Mouse (Mus musculus): Measurements from ENCODE around the gene Kcnj15. TPM values are rescaled to one million over a fixed set of nuclear protein-coding genes. Genes with fewer than 3 reads are reported as not detected.

The Kcnj15 gene
- polyA plus RNA-seq, 1 experiment from 2014 or later: 0.20 TPM

- Histone ChIP-seq H3K36me3 (replicated peaks) (no peaks in the 10 kb centered on the region), H3K4me1 (replicated peaks) (no peaks in the 10 kb centered on the region), H3K27me3 (no peaks in the 10 kb centered on the region), H3K4me2 (no peak overlapping the region), H3K9ac (no peak overlapping the region), H3K9me3 (replicated peaks) (no peaks in the 10 kb centered on the region), H3K4me3 (replicated peaks) (no peak overlapping the region), H3K27ac (replicated peaks) (no peak overlapping the region)
- 61% methylated on average over 10 of the region's 10 CpGs for whole genome bisulfite sequencing (ENCODE audit: insufficient replicate concordance)
- no peak for ATAC-seq (ENCODE audit: insufficient read depth)
Observed at GRCm38 (mm10) chr16:95275713-95276502, 18.6 kb downstream of the Kcnj15 start.

DNA sequence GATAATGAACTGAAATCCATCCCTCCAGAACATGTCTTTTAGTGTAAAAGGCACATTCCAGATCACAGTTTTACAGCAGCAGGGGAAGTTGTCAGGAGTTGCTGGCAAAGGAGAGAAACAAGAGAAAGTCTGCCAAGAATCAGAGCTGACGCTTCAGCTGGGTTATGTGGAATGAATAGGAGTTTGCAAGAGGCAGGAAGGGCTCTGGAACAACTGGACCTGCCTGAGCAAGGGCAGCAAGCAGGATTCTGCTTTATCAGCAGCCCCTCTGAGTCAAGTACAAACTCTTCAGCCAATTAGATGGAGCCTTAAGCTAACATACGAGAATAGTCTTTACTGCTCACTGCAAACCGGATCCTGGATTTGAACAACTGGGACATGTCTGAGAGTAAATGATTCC, 21.7 kb downstream of the Kcnj15 start:
- no peak for ATAC-seq (ENCODE audit: insufficient read depth)
- Histone ChIP-seq H3K36me3 (replicated peaks) (no peaks in the 10 kb centered on the region), H3K4me2 (no peak overlapping the region), H3K4me1 (replicated peaks) (no peaks in the 10 kb centered on the region), H3K9me3 (replicated peaks) (no peaks in the 10 kb centered on the region), H3K27ac (replicated peaks) (no peak overlapping the region), H3K9ac (no peak overlapping the region), H3K4me3 (replicated peaks) (no peak overlapping the region), H3K27me3 (no peaks in the 10 kb centered on the region)
- WGBS (ENCODE audit: insufficient replicate concordance): 60% methylated on average over 3 of the region's 3 CpGs

GRCm38 (mm10) chr16:95280338-95280737, 23.0 kb downstream of the Kcnj15 start:
- H3K9ac ChIP-seq: no peak overlapping the region
- no peak for ATAC-seq (ENCODE audit: insufficient read depth)
- 83% methylated on average over 3 of the region's 3 CpGs for WGBS (ENCODE audit: insufficient replicate concordance)

DNA sequence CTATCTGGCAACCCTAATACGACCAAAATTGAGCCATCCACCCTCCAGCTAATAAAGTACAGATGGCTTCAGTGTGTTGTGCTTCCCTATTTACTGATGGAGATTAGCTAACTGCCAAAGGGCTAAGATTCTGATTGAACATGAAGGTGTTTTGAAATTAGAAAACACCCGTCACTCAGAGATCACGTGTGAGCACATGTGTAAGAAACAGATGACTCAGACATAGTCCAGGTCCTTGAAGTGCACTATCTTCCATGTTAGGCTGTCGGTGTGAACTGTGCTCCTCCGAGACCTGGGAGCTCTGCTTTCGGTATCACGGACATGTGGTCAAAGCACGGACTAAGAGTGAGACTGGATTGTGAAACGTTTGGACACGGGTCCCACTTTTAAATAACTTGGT, 26.0 kb downstream of the Kcnj15 start:
- no peak for ATAC-seq (ENCODE audit: insufficient read depth)
- H3K9me3 ChIP-seq (replicated peaks): no peaks in the 10 kb centered on the region
- no peaks in the 10 kb centered on the region for H3K36me3 ChIP-seq (replicated peaks)
- no peaks in the 10 kb centered on the region for H3K27me3 ChIP-seq
- no peak overlapping the region for H3K4me2 ChIP-seq
- H3K4me3 ChIP-seq (replicated peaks): no peak overlapping the region
- H3K9ac ChIP-seq: no peak overlapping the region
- 62% methylated on average over 10 of the region's 10 CpGs for WGBS (ENCODE audit: insufficient replicate concordance)
- no peak overlapping the region for H3K27ac ChIP-seq (replicated peaks)
- H3K4me1 ChIP-seq (replicated peaks): no peaks in the 10 kb centered on the region

More at GRCm38 (mm10) chr16:95280338-95280737, 23.0 kb downstream of the Kcnj15 start:
- Histone ChIP-seq H3K36me3 (replicated peaks) (no peaks in the 10 kb centered on the region), H3K27me3 (no peaks in the 10 kb centered on the region), H3K4me3 (replicated peaks) (no peak overlapping the region), H3K27ac (replicated peaks) (no peak overlapping the region), H3K9me3 (replicated peaks) (no peaks in the 10 kb centered on the region), H3K4me1 (replicated peaks) (no peaks in the 10 kb centered on the region), H3K4me2 (no peak overlapping the region)

DNA sequence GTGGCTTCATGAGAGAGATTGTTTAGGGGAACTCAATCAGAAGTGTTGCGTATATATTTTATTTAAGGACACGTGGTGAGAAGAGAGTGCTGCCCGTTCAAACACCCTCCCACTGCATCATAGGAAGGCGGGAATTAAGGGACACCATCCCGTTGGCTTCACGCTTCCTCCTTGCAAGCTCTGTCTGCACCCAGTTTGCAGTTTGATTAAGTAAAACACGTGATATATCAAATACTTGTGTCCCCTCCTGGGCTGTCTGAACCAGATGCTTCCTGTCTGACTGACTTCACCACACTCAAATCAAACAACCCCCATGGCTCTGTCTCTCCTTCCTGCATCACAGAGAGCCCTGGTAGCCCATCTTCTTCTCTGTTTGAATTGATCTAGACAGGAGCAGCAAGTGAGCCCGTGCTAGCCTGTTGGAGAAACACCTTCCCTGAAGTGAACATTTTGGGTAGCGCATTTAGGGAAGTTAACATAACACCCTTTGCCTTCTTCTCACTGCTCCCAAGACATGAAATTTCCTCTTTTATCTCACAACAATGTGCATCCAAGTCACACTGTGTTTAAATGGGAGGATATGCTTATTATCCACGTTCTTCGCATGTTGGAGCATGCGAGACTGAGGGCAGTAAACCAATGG, 26.8 kb downstream of the Kcnj15 start:
- no peaks in the 10 kb centered on the region for H3K9me3 ChIP-seq (replicated peaks)
- H3K4me1 ChIP-seq (replicated peaks): no peaks in the 10 kb centered on the region
- H3K27me3 ChIP-seq: no peaks in the 10 kb centered on the region
- no peak overlapping the region for H3K9ac ChIP-seq
- no peak for ATAC-seq (ENCODE audit: insufficient read depth)
- H3K27ac ChIP-seq (replicated peaks): no peak overlapping the region
- H3K4me2 ChIP-seq: no peak overlapping the region
- H3K36me3 ChIP-seq (replicated peaks): no peaks in the 10 kb centered on the region
- 33% methylated on average over 12 of the region's 12 CpGs for WGBS (ENCODE audit: insufficient replicate concordance)
- no peak overlapping the region for H3K4me3 ChIP-seq (replicated peaks)

DNA sequence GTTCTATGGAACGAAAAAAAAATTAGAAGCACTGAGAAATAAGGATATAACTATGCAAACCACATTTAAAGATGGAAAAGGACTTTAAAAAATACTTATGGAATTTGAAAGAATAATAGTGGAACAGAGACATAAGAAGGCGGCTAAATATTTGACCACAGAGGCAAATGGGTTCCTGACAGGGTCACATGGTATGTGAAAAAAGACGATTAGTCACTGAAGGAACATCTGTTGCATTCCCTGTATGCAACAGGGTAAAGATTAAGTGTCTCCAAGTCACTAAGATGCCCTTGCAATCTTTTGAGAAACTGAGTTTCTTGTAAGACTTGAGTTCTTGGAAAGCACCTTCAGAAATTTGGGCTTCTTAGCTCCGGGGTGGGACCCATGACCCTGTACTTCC, 27.7 kb downstream of the Kcnj15 start:
- H3K27ac ChIP-seq (replicated peaks): no peak overlapping the region
- H3K4me2 ChIP-seq: no peak overlapping the region
- no peaks in the 10 kb centered on the region for H3K9me3 ChIP-seq (replicated peaks)
- 50% methylated on average over 4 of the region's 4 CpGs for WGBS (ENCODE audit: insufficient replicate concordance)
- no peak for ATAC-seq (ENCODE audit: insufficient read depth)
- H3K9ac ChIP-seq: no peak overlapping the region
- H3K4me3 ChIP-seq (replicated peaks): no peak overlapping the region
- H3K36me3 ChIP-seq (replicated peaks): no peaks in the 10 kb centered on the region
- H3K27me3 ChIP-seq: no peaks in the 10 kb centered on the region
- H3K4me1 ChIP-seq (replicated peaks): no peaks in the 10 kb centered on the region

DNA sequence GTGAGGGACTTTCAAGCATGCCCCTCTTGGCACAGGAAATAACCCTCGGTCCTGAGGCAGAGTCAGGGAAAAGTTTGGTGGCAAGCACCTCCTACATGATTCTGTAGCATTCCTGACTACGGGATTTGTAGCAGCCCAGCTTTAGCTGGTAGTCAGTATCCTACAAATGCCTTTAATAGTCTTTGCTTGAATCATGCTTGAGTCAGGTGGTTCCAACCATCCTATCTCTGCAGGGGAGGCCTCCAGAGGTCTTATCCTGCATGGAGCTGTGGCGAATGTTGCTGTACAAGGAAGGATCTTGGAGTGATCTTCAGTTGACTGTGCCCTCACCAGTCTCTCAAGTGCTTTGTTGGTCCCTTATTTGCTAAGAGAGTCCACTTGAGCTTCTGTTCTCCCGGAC, 28.4 kb downstream of the Kcnj15 start:
- Histone ChIP-seq H3K4me2 (no peak overlapping the region), H3K27ac (replicated peaks) (no peak overlapping the region), H3K9me3 (replicated peaks) (no peaks in the 10 kb centered on the region), H3K4me3 (replicated peaks) (no peak overlapping the region), H3K4me1 (replicated peaks) (no peaks in the 10 kb centered on the region), H3K36me3 (replicated peaks) (no peaks in the 10 kb centered on the region), H3K9ac (no peak overlapping the region), H3K27me3 (no peaks in the 10 kb centered on the region)
- ATAC-seq (ENCODE audit: insufficient read depth): no peak
- WGBS (ENCODE audit: insufficient replicate concordance): 57% methylated on average over 4 of the region's 4 CpGs

DNA sequence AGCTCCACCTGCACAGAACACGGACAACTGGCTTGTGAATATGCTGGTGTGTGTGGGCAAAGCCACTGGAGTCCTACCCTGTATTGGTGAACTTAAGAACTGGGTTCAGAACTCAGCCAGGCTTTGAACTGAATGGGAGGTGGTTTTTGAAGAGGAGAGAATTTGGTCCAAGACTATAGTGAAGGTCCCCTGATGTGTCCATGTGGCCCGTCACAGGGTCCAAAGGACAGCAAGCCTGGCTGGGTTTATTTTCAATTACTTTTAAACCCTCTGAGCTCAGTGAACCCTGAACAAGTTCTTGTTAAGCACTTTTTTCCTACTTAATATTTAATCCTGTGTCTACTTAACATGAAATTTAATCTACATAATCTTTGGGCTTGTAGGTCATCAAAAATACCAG, 30.3 kb downstream of the Kcnj15 start:
- Histone ChIP-seq H3K9ac (no peak overlapping the region), H3K4me3 (replicated peaks) (no peak overlapping the region), H3K4me1 (replicated peaks) (no peaks in the 10 kb centered on the region), H3K4me2 (no peak overlapping the region), H3K27me3 (no peaks in the 10 kb centered on the region), H3K36me3 (replicated peaks) (no peaks in the 10 kb centered on the region), H3K9me3 (replicated peaks) (no peaks in the 10 kb centered on the region), H3K27ac (replicated peaks) (no peak overlapping the region)
- ATAC-seq (ENCODE audit: insufficient read depth): no peak
- 69% methylated on average over 2 of the region's 2 CpGs for WGBS (ENCODE audit: insufficient replicate concordance)

DNA sequence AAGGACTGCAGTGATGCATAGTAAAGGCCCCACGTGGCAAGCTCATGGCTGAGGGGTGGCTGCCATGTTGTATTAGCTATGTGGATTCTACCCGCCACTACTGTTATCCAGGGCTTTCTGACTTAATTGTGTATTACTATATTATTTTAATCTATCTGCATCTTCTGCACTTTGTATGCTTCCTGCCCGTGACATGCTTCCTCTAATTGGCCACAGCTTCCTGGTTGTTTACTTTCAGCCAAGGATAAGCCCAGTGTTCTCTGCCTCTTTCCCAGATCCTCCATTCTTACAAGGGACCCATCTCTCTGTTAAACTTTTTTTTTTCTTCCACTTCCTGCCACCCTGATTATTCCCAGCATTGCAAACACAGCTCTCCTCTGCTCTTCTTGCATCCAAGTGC, 32.0 kb downstream of the Kcnj15 start:
- no peak overlapping the region for H3K4me3 ChIP-seq (replicated peaks)
- no peaks in the 10 kb centered on the region for H3K36me3 ChIP-seq (replicated peaks)
- no peaks in the 10 kb centered on the region for H3K4me1 ChIP-seq (replicated peaks)
- H3K27ac ChIP-seq (replicated peaks): no peak overlapping the region
- H3K9me3 ChIP-seq (replicated peaks): no peaks in the 10 kb centered on the region
- no peaks in the 10 kb centered on the region for H3K27me3 ChIP-seq
- 41% methylated on average over 3 of the region's 3 CpGs for WGBS (ENCODE audit: insufficient replicate concordance)
- no peak for ATAC-seq (ENCODE audit: insufficient read depth)
- no peak overlapping the region for H3K4me2 ChIP-seq
- H3K9ac ChIP-seq: no peak overlapping the region

DNA sequence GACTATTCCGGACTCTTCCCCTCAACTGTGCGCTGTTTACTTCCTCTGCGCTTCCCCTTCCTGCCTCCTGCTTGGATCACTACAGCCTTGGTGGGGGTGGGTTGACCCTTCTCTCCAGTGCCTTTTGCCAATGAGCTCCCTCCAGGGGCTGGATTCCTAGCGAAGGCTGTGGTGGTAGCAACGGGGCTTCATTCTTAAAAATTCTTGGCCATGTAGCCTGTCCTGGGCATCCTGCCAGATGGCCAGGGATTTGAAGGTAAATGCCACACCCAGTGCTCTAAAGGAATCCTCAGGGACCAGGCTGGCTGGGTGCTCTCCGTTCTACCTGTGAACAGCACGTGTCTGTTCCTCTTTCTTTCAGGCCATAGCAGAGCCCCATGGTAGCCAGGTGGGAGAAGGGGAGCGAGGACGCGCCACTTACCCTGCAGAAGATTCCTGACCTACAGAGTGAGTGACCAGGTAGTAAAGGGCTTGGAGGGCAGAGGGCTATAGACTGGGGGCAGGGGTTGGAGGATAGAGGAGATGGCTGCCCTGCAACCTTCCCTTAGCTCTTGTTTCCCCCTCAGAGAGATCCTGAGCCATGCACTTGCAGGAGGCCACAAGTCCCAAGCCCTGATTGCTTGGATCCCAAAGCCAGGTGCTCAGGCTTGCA, 34.2 kb downstream of the Kcnj15 start:
- no peak for ATAC-seq (ENCODE audit: insufficient read depth)
- Histone ChIP-seq H3K9me3 (replicated peaks) (no peaks in the 10 kb centered on the region), H3K36me3 (replicated peaks) (no peaks in the 10 kb centered on the region), H3K27me3 (no peaks in the 10 kb centered on the region), H3K9ac (no peak overlapping the region), H3K4me3 (replicated peaks) (no peak overlapping the region), H3K27ac (replicated peaks) (no peak overlapping the region), H3K4me1 (replicated peaks) (no peaks in the 10 kb centered on the region), H3K4me2 (no peak overlapping the region)
- 52% methylated on average over 10 of the region's 10 CpGs for WGBS (ENCODE audit: insufficient replicate concordance)

GRCm38 (mm10) chr16:95292843-95293505, 35.6 kb downstream of the Kcnj15 start:
- Histone ChIP-seq H3K9ac (no peak overlapping the region), H3K27ac (replicated peaks) (no peak overlapping the region), H3K4me3 (replicated peaks) (no peak overlapping the region), H3K4me1 (replicated peaks) (no peaks in the 10 kb centered on the region), H3K9me3 (replicated peaks) (no peaks in the 10 kb centered on the region), H3K36me3 (replicated peaks) (no peaks in the 10 kb centered on the region), H3K4me2 (no peak overlapping the region), H3K27me3 (no peaks in the 10 kb centered on the region)
- no peak for ATAC-seq (ENCODE audit: insufficient read depth)
- WGBS (ENCODE audit: insufficient replicate concordance): 66% methylated on average over 14 of the region's 14 CpGs

Measured in liver, embryonic 15.5 days (tissue).